Mouse (Mus musculus) adrenal gland, adult (tissue): Measurements from ENCODE around the gene Tmem170.

Experiments
- DNase-seq, 2 experiments: peaks; one replicate each; pipeline ENCODE4 v3.0.0; 2022 to 2023; ENCODE audit warnings: low spot score in 1 of 2; ENCODE audit not compliant: inconsistent age in 2 of 2

Tmem170 gene

DNA sequence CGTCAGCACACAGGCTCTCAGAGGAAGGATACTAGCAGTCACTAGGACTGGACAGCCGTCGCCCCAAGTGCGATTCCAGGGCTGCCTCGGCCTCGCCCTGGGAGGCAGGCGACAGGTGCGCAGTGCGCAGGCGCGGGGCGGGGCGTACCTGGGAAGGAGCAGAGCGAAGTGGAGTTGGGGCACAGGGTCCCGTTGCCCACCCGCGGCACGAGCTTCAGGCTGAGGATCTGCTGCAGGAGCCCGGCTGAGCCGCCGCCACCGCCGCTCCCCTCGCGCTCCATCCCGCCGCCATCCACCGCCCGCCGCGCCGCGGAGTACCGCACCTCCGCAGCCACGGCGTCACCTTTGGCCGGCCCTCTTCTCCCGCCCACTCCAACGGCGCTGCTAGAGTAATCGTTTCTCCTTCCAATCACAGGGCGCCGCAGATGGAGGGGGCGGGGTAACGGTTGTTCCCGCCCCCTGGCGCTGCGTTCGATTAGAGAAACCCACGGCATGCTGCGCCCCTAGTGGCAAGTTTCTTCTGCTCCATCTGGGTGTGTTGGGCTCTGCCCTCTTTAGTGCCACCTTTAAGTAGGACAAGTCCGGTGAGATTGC, at the start of gene Tmem170:
Tmem170 (minus strand) TSS at position 396 of the 594 bp plus-strand sequence.
- DNase-seq: peak; percentile 98 to 100

- no peak for DNase-seq
These were observed 48.4 kb upstream of the Tmem170 start for GRCm38 (mm10) chr8:111924976-111925375.

GRCm38 (mm10) chr8:111923383-111923804, 46.8 kb upstream of the Tmem170 start:
- DNase-seq: peak; percentile 65 to 89

- no peak for DNase-seq
These were observed 44.4 kb upstream of the Tmem170 start for GRCm38 (mm10) chr8:111920971-111921370.

DNA sequence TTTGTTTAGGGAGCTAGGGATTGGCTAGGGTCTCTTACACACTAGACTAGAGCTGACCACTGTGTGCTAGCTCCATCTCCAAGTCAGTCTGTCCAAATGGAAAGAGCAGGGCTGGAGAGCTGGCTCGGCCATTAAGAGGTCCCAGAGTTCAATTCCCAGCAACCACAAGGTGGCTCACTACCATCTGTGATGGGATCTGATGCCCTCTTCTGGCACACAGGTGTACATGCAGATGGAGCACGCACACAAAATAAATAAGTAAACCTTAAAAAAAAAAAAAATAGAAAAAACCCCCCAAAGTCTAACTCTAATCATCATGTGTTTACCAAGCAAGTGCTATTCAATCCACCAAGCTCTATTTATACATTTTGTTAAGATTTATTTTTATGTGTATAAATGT, 43.1 kb upstream of the Tmem170 start:
- no peak for DNase-seq

DNA sequence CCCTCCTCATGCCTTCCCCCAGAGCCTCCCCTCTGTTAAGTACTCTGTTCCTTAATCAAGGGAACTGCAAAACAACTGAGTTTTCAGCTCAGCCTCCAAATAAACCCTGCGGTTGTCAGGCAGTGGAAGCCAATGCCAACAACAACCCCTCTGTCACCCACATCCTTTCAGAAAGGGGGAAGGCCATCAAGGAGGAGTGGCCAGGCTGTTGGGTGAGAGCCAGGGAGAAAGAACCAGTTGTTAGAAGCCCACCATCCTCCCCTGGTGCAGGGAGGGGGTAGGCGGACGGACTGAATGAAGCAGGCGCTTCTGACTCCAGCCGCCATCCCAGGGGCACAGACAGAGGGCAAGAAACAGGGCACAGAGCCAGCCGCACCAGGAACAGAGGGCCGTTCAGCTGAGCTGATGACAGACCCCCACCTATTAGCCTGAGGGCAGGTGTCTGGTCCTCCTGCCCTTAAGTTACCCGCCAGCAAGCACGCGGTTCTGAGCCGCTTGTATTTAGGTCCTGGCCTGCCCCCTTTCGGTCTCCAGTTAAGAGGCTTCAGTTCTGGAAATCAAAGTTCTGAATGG, 36.4 kb upstream of the Tmem170 start:
- no peak for DNase-seq

DNA sequence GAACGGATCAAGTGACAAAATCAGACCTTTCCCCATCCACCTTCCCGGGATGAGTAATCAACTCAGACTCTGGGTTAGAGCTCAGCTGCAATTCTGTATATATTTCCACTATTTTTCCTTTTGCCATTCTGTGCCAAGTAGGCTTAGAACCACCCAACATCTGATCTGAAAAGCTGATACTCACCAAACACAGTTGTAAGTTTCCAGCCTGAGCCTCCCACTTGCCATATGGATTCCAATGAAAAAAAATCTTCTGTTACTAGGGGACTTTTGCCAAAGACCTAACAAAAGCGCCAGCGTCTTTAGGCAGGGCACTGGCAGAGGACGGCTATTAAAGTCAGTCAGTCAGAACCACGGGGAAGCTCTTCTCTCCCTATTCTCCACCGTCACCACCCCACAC, 35.0 kb upstream of the Tmem170 start:
- DNase-seq: no peak

GRCm38 (mm10) chr8:111909621-111910450, 33.3 kb upstream of the Tmem170 start, which contains the start of gene Chst5:
Gene Chst5, minus strand, starts transcription at chr8:111910447.
- no peak for DNase-seq

GRCm38 (mm10) chr8:111905500-111906121, 29.1 kb upstream of the Tmem170 start:
- DNase-seq: no peak

- DNase-seq: no peak
These were observed 25.5 kb upstream of the Tmem170 start for GRCm38 (mm10) chr8:111902080-111902479.

DNA sequence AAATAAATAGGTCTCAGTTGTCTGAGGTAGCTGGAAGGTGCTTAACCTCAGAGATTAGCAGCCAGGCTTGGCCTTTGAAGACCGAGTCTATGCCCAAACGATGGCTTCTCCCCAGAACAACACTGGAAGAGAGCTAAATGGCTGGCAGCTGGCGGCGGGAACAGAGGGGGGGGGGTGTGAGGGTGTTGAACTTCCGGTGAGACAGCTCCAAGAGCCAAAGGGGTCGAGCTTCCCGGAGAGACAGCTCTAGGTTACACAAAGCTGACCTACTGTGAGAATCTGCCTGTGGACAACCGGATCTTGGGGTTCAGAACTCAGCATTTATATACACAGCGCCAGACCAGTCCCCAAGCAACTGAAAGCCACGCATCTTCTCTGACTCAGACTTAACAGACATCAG, 22.0 kb upstream of the Tmem170 start:
- DNase-seq: no peak

DNA sequence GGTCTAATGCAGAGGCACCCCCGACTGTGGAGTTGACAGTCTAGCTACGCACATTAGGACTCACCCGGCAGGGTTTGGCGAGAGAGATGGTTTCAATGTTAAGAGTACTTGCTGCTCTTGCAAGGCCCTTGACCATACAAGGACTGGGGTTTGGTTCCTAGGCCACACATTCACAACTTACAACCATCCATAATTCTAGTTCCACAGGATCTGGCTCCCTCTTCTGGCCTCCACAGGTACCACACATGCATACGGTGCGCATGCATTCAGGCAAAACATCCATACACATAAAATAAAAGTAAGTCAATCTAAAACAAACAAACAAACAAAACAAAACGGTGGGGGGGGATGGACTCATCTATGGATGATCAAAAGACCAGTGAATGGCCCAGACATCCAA, 18.4 kb upstream of the Tmem170 start:
- no peak for DNase-seq

GRCm38 (mm10) chr8:111892615-111893014, 16.1 kb upstream of the Tmem170 start:
- DNase-seq: no peak

DNA sequence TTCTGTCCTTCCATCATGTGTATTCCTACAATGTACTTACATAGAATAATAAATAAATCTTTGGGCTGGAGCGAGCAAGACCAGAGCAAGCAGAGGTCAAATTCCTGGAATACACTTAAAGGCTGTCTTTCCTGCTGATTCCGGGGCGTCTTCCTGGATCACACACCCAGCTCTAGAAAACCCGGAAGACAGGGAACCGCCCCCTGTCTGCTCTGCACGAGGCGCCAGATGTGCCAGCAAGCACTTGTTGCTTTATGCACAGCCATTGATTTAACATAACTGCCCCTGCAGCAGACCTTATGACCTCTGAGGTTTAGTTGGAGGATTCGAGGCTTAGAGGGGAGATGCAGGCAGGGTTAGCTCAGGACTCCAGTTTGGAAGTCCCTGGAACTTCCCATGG, 15.4 kb upstream of the Tmem170 start:
- no peak for DNase-seq

DNA sequence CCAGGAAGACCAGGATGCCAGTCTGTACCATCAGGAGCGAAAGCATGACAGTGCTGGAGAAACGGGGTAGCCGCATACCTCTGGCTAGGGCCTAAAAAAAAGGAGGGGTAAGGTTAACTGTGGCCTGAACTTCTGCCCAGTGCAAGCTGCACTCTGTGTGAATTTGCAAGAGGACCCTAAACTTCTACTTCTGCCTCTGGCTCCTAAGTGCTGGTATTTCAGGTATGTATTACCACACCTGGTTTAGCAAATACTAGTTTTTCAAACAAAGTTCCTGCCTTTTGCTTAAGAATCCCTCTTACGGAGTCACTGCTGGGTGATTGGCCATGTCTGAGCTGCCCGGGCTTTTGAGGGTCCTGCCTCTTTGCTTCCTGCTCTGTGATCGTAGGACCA, 14.4 kb upstream of the Tmem170 start:
- no peak for DNase-seq

GRCm38 (mm10) chr8:111889931-111890910, 13.7 kb upstream of the Tmem170 start:
- no peak for DNase-seq

- no peak for DNase-seq
These were observed 11.6 kb upstream of the Tmem170 start for GRCm38 (mm10) chr8:111888091-111888650.

DNA sequence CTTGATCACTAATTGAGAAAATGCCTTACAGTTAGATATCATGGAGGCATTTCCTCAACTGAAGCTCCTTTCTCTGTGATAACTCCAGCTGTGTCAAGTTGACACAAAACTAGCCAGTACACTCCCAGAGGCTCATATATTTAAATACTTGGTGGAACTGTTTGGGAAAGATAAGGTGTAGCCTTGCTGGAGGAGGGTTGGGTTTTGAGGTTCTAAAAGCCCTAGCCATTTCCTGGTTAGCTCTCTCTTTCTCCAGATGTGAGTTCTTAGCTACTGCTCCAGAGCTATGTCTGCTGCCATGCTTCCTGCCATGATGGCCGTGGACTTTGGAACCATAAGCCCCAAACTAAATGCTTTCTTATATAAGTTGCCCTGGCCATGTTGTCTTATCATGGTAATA, 10.9 kb upstream of the Tmem170 start:
- no peak for DNase-seq

DNA sequence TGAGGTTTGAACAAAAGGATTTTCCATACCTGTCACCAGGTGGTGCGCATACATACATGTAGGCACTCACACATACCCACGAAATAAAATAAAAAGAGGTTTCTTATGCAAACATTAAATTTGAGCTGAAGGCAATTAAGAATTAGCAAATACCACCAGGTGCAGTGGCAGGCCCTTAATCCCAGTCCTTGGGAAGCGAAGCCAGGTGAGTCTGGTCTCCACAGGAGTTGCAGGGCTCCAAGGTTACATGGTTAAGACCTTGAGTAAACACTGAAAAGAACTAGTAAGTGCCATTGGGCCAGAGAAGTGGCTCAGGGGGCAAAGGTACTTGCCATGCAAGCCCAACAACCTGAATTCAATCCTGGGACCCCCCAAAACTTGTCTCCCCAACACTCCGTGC, 7.1 kb upstream of the Tmem170 start:
- DNase-seq: no peak

DNA sequence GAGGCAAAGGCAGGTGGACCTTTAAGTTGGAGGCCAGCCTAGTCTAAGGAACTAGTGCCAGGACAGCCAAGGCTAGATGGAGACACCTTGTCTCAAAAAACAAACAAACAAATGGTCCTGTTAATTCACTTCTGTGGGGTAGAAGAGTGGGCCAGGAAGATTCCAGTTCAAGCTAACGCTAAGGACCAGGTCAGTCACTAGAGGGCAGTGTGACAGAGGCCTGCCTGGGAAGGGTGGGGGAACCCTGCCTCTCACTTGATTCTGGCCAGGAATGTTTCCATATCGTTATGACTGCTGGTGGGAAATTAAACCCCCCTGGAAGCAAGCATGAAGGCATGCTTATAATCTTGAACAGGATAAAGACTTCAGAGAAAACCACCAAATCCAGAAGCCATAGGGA, 5.0 kb upstream of the Tmem170 start:
- DNase-seq: peak; percentile 32 to 79
